Mouse (Mus musculus): ENCODE measurements at regions not wholly inside any gene's neighbourhood (a gene's known extent, or its start where the extent isn't known, plus 50 kb on each side); places are given as distances from the start of the nearest gene placed in this dataset.

GRCm38 (mm10) chr19:36235131-36235530 is 113.0 kb upstream of the Pcgf5 start:
- DNase-seq = no peak

- no peak for DNase-seq
Observed at GRCm38 (mm10) chr19:36236576-36237345, 111.3 kb upstream of the Pcgf5 start.

DNA sequence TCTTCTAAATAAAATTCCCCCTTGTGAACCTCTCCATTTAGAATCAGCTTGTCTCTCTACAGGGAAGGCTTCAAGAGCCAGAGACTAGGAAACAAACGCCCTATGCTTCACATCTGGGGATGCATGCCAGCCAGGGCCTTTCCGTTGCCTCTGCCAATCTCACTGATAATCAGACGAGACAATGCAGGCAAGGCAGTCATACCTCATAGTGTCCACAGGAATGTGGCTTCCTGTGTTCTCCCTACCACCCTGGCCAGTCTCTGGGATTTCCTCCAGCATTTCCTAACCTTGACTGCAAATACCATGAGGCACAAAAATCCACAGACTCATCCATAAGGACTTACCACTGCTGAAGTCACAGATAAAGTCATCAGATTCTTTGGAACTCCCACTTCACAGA is 110.4 kb upstream of the Pcgf5 start:
- no peak for DNase-seq

GRCm38 (mm10) chr19:36238536-36238935 is 109.6 kb upstream of the Pcgf5 start:
- peak; percentile 22 for DNase-seq

DNA sequence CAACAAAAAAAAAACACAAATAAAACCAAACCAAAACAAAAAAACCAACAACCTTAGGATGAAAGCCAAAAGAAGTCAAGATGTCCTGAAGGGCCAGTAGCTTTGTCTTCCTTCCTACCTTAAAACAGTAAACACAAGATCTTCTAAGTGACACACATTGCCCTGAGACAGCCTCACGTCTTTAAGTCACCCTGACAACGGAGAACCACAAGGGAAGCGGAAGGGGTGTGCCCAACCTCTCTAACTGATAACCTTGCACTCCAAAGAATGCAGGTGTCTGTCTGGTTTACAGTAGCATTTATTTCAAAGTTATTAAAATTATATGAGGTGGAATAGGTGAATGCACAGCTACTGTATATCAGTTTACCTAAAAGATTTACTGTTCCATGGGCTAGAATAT is 105.7 kb upstream of the Pcgf5 start:
- DNase-seq = peak; percentile 78

GRCm38 (mm10) chr19:36242946-36243345 is 105.2 kb upstream of the Pcgf5 start:
- DNase-seq = peak; percentile 43

DNA sequence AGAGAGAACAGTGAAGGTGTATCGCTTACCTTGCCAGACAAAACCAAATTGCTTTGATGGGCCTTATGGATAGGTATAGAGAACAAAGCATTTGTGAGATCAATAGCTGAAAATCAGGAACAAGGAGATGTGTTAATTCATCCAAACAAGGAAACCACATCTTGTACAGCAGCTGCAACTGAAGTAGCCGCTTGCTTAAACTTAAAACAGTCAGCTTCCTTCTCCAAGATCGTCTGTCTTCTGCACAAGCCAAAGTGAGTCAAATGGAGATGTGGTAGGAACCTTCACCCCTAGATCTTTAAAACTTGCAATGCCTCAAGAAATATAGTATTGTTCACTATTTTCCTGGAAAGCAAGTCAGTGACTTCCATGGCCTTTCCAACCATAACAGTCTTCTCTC is 95.6 kb upstream of the Pcgf5 start:
- no peak for DNase-seq

DNA sequence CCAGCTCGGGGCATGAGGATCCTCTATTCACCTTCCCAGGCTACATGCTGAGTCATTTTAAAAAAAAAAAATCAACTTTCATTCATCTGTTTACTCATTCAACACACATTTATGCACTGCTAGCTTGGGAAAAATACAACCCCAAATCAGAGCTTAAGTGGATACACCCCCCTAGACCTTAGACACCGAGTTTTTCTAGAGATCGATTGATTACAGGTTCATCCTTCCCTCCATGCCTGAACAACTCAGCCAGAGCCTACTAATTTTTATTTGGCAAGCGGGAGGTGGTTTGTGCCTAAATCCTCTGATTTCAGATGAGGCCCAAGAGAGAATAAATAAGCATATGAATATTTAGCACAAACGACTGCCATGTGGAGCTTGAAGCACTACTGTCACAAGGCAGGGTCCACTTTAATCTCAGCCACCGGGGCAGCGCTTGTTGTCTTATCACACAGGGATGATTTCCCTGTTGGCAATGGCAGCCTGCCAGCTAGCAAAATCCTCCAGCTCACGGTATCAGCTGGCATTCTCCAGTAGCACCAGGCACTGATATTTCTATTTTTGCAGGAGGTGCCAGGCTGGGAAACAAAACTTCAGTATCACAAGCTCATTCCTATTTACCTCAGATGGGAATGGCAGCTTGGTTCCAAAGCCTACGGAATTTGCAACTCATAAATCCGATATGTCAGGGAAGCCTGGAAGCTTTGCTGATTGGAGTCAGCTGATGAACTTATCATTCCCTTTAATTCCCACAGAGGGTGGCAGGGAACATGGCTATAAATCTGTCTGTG is 90.2 kb upstream of the Pcgf5 start:
- no peak for DNase-seq

GRCm38 (mm10) chr19:36261819-36262218 is 86.3 kb upstream of the Pcgf5 start:
- no peak for DNase-seq

- no peak for DNase-seq
Observed at GRCm38 (mm10) chr19:36263923-36264322, 84.2 kb upstream of the Pcgf5 start.

GRCm38 (mm10) chr19:36264397-36264796 is 83.7 kb upstream of the Pcgf5 start:
- DNase-seq = no peak

GRCm38 (mm10) chr19:36265276-36265675 is 82.8 kb upstream of the Pcgf5 start:
- no peak for DNase-seq

DNA sequence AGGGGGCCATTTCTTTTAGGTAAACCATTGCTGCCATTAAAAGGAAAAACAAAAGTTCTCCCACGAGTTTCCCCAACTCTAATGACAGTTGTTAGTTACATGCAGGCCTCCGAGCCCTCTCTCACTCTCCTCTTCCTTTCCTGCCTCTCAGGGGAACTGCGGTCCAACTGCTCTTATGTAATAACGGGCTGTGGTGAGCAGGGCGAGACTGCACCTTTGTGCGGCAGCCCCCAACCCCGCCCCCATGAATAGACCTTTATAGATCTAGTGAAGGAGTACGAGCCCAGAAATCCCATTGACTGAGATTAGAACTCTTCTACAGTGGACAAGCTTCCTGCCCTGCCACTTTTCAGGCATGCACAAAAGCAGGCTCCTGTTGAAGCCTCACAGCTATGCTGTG is 81.8 kb upstream of the Pcgf5 start:
- peak; percentile 48 for DNase-seq

GRCm38 (mm10) chr19:36273466-36273865 is 74.6 kb upstream of the Pcgf5 start:
- no peak for DNase-seq

GRCm38 (mm10) chr19:36285465-36285864 is 62.6 kb upstream of the Pcgf5 start:
- no peak for DNase-seq

GRCm38 (mm10) chr19:36290778-36291177 is 57.3 kb upstream of the Pcgf5 start:
- no peak for DNase-seq

- DNase-seq = no peak
Observed at GRCm38 (mm10) chr19:36293177-36293969, 54.7 kb upstream of the Pcgf5 start.

Data from thymus, postnatal 14 days (tissue).